Mouse (Mus musculus) bone marrow, adult 2 months (tissue): ENCODE data around the gene Fam71e1.

Experiments
- CTCF ChIP-seq: fragments of 200-500 bp; IDR thresholded peaks from 2 replicates; pipeline ENCODE4 v1.5.1; 2011; ENCODE audit warnings: low read length, control low read depth; ENCODE audit not compliant: control insufficient read depth, insufficient read depth
- POLR2A ChIP-seq: fragments of 200-500 bp; IDR thresholded peaks from 2 replicates; pipeline ENCODE4 v1.6.1; 2011; ENCODE audit warnings: low read depth, mild to moderate bottlenecking, control low read depth, low read length, borderline replicate concordance; ENCODE audit not compliant: control insufficient read depth

GRCm38 (mm10) chr7:44472961-44473646, 23.3 kb upstream of the Fam71e1 start:
- no peak for TF ChIP-seq CTCF
- TF ChIP-seq POLR2A = no peak
